Mouse (Mus musculus) cerebellum, adult 2 months (tissue): Measurements from ENCODE around the gene Olfr429.
"Not testable (repeated sequence)": the region's sequence is repeated elsewhere in the genome, so short reads cannot be mapped to it uniquely, and the experiment has no call there.

Experiments used
- CTCF ChIP-seq: fragments of 200-500 bp; IDR thresholded peaks from 2 replicates; pipeline ENCODE4 v1.5.1; 2011; ENCODE audit warnings: low read depth, mild to moderate bottlenecking, control low read depth, low read length, moderate library complexity, borderline replicate concordance; ENCODE audit not compliant: insufficient read depth
- POLR2A ChIP-seq: fragments of 200-500 bp; IDR thresholded peaks from 2 replicates; pipeline ENCODE4 v1.6.1; 2011; ENCODE audit warnings: low read length, control low read depth, borderline replicate concordance; ENCODE audit not compliant: insufficient read depth

DNA sequence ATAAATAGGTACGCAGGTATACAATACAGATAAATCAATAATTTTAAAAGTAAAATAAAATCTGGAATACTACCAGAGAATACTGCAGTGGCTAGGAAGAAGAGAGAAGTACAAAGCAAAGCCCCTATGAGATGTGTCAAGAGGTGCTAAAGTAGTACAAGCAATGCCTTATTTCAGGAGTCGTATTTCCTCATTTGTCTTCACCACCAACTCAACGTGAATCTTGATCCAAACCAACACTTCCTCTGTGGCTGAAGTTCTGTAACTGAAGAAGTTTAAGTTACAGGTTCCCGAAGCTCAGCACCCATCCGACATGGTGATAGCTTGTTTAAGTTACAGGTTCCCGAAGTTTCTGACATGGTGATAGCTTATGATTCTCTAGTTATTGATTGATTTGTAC is 35.9 kb upstream of the Olfr429 start:
- not testable (repeated sequence) for TF ChIP-seq CTCF, POLR2A
